Mouse (Mus musculus) heart, embryonic 11.5 days (tissue): Measurements from ENCODE around the gene Dpysl5. TPM values are rescaled to one million over a fixed set of nuclear protein-coding genes. Genes with fewer than 3 reads are reported as not detected.
"Not testable (repeated sequence)": the region's sequence is repeated elsewhere in the genome, so short reads cannot be mapped to it uniquely, and the experiment has no call there.

Experiments used
- ATAC-seq: fragments of 200-750 bp; cut with Nextera tagmentation; replicated peaks from 2 replicates; pipeline ENCODE4 v1.8.0; 2017; ENCODE audit warnings: moderate library complexity; ENCODE audit not compliant: insufficient number of reproducible peaks, low FRiP score, low TSS enrichment
- H3K27ac ChIP-seq: fragments of 300-500 bp; sonication (generic); 2 replicates; pipeline ENCODE4 v1.5.1; 2014; ENCODE audit warnings: mild to moderate bottlenecking, low read depth, low read length
- H3K27me3 ChIP-seq: fragments of 300-500 bp; sonication (generic); 2 replicates; pipeline ENCODE4 v1.6.1; 2014; ENCODE audit warnings: mild to moderate bottlenecking, low read length, mixed read lengths; ENCODE audit not compliant: control insufficient read depth, insufficient read depth
- H3K36me3 ChIP-seq: fragments of 300-500 bp; sonication (generic); 2 replicates; pipeline ENCODE4 v1.6.1; 2014; ENCODE audit warnings: mild to moderate bottlenecking, low read length, moderate library complexity, mixed read lengths; ENCODE audit not compliant: control insufficient read depth, insufficient read depth
- H3K4me1 ChIP-seq: fragments of 300-500 bp; sonication (generic); 2 replicates; pipeline ENCODE4 v1.6.1; 2014; ENCODE audit warnings: low read length; ENCODE audit not compliant: control insufficient read depth, insufficient read depth
- H3K4me2 ChIP-seq: fragments of 300-500 bp; sonication (generic); 2 replicates; pipeline ENCODE4 v1.6.1; 2014; ENCODE audit warnings: mild to moderate bottlenecking, moderate library complexity
- H3K4me3 ChIP-seq: fragments of 300-500 bp; sonication (generic); 2 replicates; pipeline ENCODE4 v1.5.1; 2014; ENCODE audit warnings: low read depth, low read length
- H3K9ac ChIP-seq: fragments of 300-500 bp; sonication (generic); 2 replicates; pipeline ENCODE4 v1.6.1; 2014; ENCODE audit warnings: mild to moderate bottlenecking, low read depth, low read length, moderate library complexity
- H3K9me3 ChIP-seq: fragments of 300-500 bp; sonication (generic); replicated peaks from 2 replicates; pipeline ENCODE4 v1.6.1; 2016; ENCODE audit warnings: low read length; ENCODE audit not compliant: control insufficient read depth
- WGBS: fragments of 180-500 bp; shearing (Covaris S2); extraction: QIAGEN DNeasy Blood & Tissue Kit; methylation state at CpG from one replicate; pipeline ENCODE4 v1.1.7; 2014; ENCODE audit not compliant: insufficient replicate concordance; 5-methylcytosine and 5-hydroxymethylcytosine counted together
- polyA plus RNA-seq: library from polyadenylated mRNA; unstranded; fragments of >200 nt; fragmentation: Nextera tagmentation; extraction: Ambion mirVana; gene quantifications from 2 replicates; pipeline ENCODE4 v1.2.1, GENCODE M21; 2014

Gene Dpysl5
- polyA plus RNA-seq, 1 experiment from 2014 or later, result 3.5 TPM

- no peak overlapping the region for H3K4me2 ChIP-seq
- no peaks in the 10 kb centered on the region for H3K9me3 ChIP-seq
- no peaks in the 10 kb centered on the region for H3K4me1 ChIP-seq
- H3K27me3 ChIP-seq, result no peaks in the 10 kb centered on the region
- WGBS, result 49% methylated on average over 3 of the region's 3 CpGs
- H3K27ac ChIP-seq, result no peak overlapping the region
- no peak overlapping the region for H3K9ac ChIP-seq
- H3K4me3 ChIP-seq, result no peak overlapping the region
- no peak for ATAC-seq
- H3K36me3 ChIP-seq, result no peaks in the 10 kb centered on the region
These were observed 24.6 kb upstream of the Dpysl5 start for GRCm38 (mm10) chr5:30686781-30687180.

GRCm38 (mm10) chr5:30700361-30701000, 10.9 kb upstream of the Dpysl5 start:
- Histone ChIP-seq H3K4me1 (peaks cover 8% of the 10 kb centered on the region), H3K27ac (no peak overlapping the region), H3K36me3 (no peaks in the 10 kb centered on the region), H3K4me2 (no peak overlapping the region), H3K9me3 (no peaks in the 10 kb centered on the region), H3K4me3 (no peak overlapping the region), H3K9ac (no peak overlapping the region), H3K27me3 (peaks cover 5% of the 10 kb centered on the region; the same call in 1 of the 2 replicates)
- WGBS, result 66% methylated on average over 8 of the region's 8 CpGs
- ATAC-seq, result no peak

DNA sequence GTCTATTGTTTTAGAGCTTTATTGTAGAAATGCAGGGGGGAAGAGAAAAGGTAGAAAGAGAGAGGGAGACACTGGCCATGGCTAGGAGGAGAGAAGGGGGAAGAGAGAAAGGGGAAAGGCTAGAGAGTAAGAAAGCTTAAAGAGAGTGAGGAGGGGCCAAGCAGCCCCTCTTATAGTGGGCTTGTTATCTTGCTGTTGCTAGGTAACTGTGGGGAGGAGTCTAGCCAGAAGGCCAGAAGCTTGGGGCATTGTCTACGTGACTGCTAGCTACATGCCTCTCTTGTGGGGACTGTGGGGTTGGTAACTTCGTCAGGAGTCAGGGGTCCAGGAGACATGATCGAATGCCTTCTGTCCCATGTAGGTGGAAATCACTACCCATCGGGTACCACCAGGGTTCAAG, 10.0 kb upstream of the Dpysl5 start:
- 0 out of 2 replicates have a peak, but pooled peaks have one; percentile 18 for ATAC-seq
- not testable (repeated sequence) for H3K4me1 ChIP-seq, H3K4me3 ChIP-seq, H3K9ac ChIP-seq, H3K4me2 ChIP-seq, H3K27me3 ChIP-seq, H3K9me3 ChIP-seq, H3K27ac ChIP-seq, H3K36me3 ChIP-seq
- 27% methylated on average over 4 of the region's 4 CpGs for WGBS

DNA sequence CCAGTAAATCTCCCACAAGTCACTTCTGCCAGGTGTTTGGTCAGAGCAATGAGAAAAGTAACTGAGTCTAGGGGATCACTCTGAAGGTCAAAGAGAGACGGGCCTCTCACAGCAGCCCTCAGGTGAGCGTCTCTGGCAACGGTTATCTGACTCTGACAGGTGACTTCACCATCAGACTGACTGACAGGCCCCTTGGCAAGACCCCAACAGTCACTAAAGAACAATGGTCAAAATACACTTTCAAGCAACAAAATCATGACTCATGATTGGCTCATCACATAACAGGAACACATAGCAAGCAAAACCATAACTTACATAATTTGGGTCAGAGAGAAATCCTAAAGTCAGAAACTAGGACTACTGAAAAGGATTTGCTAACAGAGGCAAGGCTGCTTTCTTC, 9.5 kb upstream of the Dpysl5 start:
- Histone ChIP-seq H3K27me3 (peaks cover 6% of the 10 kb centered on the region; the same call in 1 of the 2 replicates), H3K27ac (no peak overlapping the region), H3K4me1 (peaks cover 8% of the 10 kb centered on the region), H3K4me2 (no peak overlapping the region), H3K9me3 (no peaks in the 10 kb centered on the region), H3K36me3 (no peaks in the 10 kb centered on the region), H3K9ac (no peak overlapping the region), H3K4me3 (no peak overlapping the region)
- WGBS, result 81% methylated on average over 3 of the region's 3 CpGs
- no peak for ATAC-seq

DNA sequence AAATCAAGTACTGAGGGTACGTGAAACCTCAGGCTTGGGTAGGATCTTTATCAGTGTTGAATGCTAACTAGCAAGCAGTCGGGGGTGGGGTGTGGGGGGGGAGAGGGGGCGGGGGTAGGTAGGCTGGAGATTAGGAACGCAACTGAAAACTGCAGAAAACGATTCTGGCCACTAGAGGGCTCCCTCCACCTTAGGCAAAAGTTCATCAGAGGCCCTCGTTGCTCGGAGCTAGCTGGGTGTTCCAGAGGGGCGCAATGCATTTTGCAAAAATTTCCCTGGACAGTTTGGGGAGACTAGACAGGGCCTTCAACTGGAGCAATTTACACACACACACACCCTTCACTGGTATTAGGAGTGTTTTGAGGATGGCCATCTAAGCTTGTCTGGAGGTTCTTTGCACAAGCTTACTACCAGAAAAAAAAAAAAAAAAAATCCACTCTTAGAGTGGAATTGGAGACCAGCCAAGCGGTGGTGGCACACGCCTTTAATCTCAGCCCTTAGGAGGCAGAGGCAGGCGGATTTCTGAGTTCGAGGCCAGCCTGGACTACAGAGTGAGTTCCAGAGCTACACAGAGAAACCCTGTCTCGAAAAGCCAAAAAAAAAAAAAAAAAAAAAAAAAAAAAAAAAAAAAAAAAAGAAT, 1.5 kb upstream of the Dpysl5 start:
- no peaks in the 10 kb centered on the region for H3K36me3 ChIP-seq
- no peaks in the 10 kb centered on the region for H3K9me3 ChIP-seq
- H3K4me1 ChIP-seq, result peaks cover 7% of the 10 kb centered on the region
- H3K27me3 ChIP-seq, result peaks cover 37% of the 10 kb centered on the region
- H3K9ac ChIP-seq, result no peak overlapping the region
- ATAC-seq, result no peak
- no peak overlapping the region for H3K4me3 ChIP-seq
- 13% methylated on average over 13 of the region's 13 CpGs for WGBS
- no peak overlapping the region for H3K27ac ChIP-seq
- H3K4me2 ChIP-seq, result no peak overlapping the region

DNA sequence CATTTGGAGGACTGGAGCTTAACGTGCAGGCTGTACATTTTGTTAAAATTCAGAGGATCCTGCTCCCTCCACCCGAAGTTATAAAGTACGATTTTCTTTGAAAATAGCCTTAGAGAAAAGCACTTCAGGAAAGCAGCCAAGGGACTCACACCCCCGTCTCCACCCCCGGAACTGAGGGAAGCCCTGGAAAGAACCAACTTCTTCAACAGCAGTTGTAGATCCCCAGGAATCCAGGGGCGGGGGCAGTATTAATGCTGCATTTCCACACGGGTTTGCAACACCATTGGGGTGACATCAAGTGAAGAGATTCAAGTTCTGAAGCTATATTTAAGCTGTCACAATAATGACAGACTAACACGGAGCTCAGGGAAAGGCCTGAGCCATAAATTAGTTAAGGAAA, 878 bp upstream of the Dpysl5 start:
- no peak for ATAC-seq
- Histone ChIP-seq H3K36me3 (no peaks in the 10 kb centered on the region), H3K4me3 (no peak overlapping the region), H3K4me2 (no peak overlapping the region; the same call in 1 of the 2 replicates), H3K4me1 (peaks cover 7% of the 10 kb centered on the region), H3K9me3 (no peaks in the 10 kb centered on the region), H3K27me3 (peaks cover 38% of the 10 kb centered on the region), H3K27ac (no peak overlapping the region), H3K9ac (no peak overlapping the region)
- 32% methylated on average over 8 of the region's 8 CpGs for WGBS

- ATAC-seq, result no peak
- Histone ChIP-seq H3K27ac (no peak overlapping the region), H3K36me3 (no peaks in the 10 kb centered on the region), H3K4me1 (peaks cover 7% of the 10 kb centered on the region), H3K9ac (peak overlapping the region; percentile 60), H3K9me3 (no peaks in the 10 kb centered on the region), H3K4me2 (peak overlapping the region; percentile 93), H3K4me3 (peak overlapping the region; percentile 57), H3K27me3 (peaks cover 36% of the 10 kb centered on the region)
- WGBS, result under 1% methylated on average over 14 of the region's 14 CpGs
These were observed 632 bp downstream of the Dpysl5 start for GRCm38 (mm10) chr5:30712002-30712390.

DNA sequence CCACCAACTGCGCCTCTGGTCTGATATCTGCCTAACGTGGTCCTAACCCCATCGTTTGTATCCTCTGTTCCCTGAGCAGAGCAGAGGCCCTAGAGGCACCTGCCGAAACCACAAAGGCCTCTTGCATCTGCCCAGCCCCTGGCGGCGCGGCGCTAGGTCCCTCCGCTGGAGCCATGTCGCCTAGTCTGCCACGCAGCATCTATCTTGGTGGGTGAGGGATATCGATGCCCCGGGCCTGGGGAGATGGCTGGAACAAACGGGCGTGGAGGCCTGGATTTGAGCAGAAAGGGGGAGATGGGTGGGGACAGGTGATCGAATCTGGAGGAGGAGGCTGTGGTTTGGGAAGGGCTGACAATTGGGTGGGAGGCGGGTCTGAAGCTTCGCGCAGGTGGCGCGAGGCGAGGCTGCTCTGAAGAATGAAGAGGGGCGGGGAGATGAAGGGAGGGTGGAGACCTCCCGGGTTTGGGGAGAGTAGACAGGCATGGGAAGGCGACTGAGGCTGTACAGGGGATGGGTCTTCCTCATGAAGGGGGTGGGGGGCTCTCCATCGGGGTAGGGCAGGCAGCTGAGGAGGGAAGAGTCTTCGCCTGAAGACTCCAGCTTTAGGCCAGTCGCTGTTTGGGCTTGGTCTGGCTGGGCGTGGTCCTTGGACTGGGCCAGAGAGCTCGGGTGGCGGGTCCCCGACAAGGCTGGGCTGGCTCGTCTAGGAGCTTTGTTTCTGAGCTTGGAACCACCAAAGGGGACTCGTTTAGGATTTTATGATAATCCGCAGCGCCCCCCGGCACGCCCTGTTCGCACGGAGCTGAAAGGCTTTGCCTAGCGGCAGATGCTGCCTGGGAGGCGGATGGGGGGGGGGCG, 1.3 kb downstream of the Dpysl5 start:
- Histone ChIP-seq H3K4me3 (peak overlapping the region; percentile 57), H3K9ac (peak overlapping the region; percentile 60), H3K4me1 (peaks cover 7% of the 10 kb centered on the region), H3K9me3 (no peaks in the 10 kb centered on the region), H3K27me3 (peaks cover 35% of the 10 kb centered on the region), H3K4me2 (peak overlapping the region; percentile 93), H3K27ac (no peak overlapping the region), H3K36me3 (no peaks in the 10 kb centered on the region)
- ATAC-seq, result no peak
- 1% methylated on average over 43 of the region's 43 CpGs for WGBS
